Mouse (Mus musculus) lung, embryonic 16.5 days (tissue): Measurements from ENCODE around the gene Slc2a3. TPM values are rescaled to one million over a fixed set of nuclear protein-coding genes. Genes with fewer than 3 reads are reported as not detected.

ENCODE experiments used
- ATAC-seq: fragments of 200-750 bp; cut with Nextera tagmentation; 2 replicates; pipeline ENCODE4 v1.8.0; 2017; ENCODE audit warnings: low read depth, mild to moderate bottlenecking, moderate library complexity
- H3K27ac ChIP-seq: fragments of 300-500 bp; sonication (generic); 2 replicates; pipeline ENCODE4 v1.5.1; 2014; ENCODE audit warnings: mild to moderate bottlenecking, control low read depth, low read length
- H3K27me3 ChIP-seq: fragments of 300-500 bp; sonication (generic); 2 replicates; pipeline ENCODE4 v1.6.1; 2014; ENCODE audit warnings: low read depth, low read length, mixed read lengths; ENCODE audit not compliant: control insufficient read depth, insufficient read depth
- H3K36me3 ChIP-seq: fragments of 300-500 bp; sonication (generic); 2 replicates; pipeline ENCODE4 v1.6.1; 2014; ENCODE audit warnings: low read length; ENCODE audit not compliant: control insufficient read depth, insufficient read depth
- H3K4me1 ChIP-seq: fragments of 300-500 bp; sonication (generic); replicated peaks from 2 replicates; pipeline ENCODE4 v1.6.1; 2014; ENCODE audit warnings: low read length, mixed read lengths; ENCODE audit not compliant: control insufficient read depth, insufficient read depth
- H3K4me2 ChIP-seq: fragments of 300-500 bp; sonication (generic); 2 replicates; pipeline ENCODE4 v1.6.1; 2014; ENCODE audit warnings: low read depth, low read length, control low read depth
- H3K4me3 ChIP-seq: fragments of 300-500 bp; sonication (generic); 2 replicates; pipeline ENCODE4 v1.5.1; 2014; ENCODE audit warnings: mild to moderate bottlenecking, low read length, control low read depth
- H3K9ac ChIP-seq: fragments of 300-500 bp; sonication (generic); 2 replicates; pipeline ENCODE4 v1.6.1; 2014; ENCODE audit warnings: low read length, control low read depth
- H3K9me3 ChIP-seq: fragments of 300-500 bp; sonication (generic); 2 replicates; pipeline ENCODE4 v1.6.1; 2016; ENCODE audit warnings: low read length; ENCODE audit not compliant: control insufficient read depth
- WGBS: fragments of 180-500 bp; shearing (Covaris S2); extraction: QIAGEN DNeasy Blood & Tissue Kit; methylation state at CpG from one replicate; pipeline ENCODE4 v1.1.7; 2014; 5-methylcytosine and 5-hydroxymethylcytosine counted together
- polyA plus RNA-seq: library from polyadenylated mRNA; unstranded; fragments of >200 nt; fragmentation: Nextera tagmentation; extraction: Ambion mirVana; gene quantifications from 2 replicates; pipeline ENCODE4 v1.2.1, GENCODE M21; 2015

Gene Slc2a3
- polyA plus RNA-seq, 1 experiment from 2014 or later: 7.5 TPM

DNA sequence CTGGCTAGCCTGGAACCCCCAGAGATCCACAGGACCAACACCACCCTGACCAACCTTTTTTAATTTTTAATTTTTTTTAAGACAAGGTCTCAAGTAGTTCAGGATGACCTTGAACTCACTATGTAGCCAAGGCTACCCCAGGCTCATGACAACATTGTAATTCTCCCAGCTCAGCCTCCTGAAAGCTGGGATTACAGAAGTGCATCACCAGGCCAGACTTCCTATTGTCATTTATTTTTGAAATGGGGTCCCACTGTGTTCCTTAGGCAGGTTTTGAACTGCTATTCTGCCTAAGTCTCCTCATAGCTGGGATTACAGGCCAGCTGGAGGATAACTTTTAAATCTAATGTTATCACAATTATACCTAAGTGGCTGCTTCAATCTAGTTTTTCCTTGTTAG lies 39.5 kb downstream of the Slc2a3 start:
- Histone ChIP-seq H3K27ac (no peak overlapping the region), H3K4me3 (no peak overlapping the region), H3K4me2 (no peak overlapping the region), H3K27me3 (no peaks in the 10 kb centered on the region), H3K4me1 (peaks cover 10% of the 10 kb centered on the region; the same call in 1 of the 2 replicates), H3K36me3 (no peaks in the 10 kb centered on the region), H3K9me3 (no peaks in the 10 kb centered on the region), H3K9ac (no peak overlapping the region)
- no peak for ATAC-seq

DNA sequence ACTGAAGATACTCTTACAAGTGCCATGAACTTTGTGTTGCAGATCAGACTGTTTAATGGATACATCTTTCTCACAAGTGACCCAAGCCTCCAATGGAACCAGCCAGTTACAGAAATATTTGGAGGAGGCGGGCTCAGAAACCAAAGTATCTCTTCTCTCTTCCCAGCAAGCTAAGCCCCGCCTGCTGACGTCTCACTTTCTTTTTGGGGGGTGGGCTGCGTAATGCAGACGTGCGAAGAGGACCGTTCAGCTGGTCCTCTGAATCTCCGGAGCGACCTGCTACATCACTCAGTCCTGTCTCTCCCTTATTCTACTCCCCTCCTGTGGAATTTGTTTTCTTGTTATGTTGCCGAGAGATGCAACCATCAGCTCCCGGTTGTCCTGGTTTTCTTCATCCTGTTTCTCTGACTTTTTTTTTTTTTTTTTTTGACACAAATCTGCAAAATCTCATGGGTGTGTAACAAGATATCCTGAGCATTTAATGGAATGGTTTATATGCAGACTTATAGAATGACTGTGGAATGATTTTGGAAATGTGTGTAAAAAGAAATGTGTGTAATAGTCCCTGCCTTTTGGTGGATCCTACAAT lies 40.3 kb downstream of the Slc2a3 start:
- H3K4me1 ChIP-seq: peaks cover 10% of the 10 kb centered on the region; the same call in 1 of the 2 replicates
- H3K27ac ChIP-seq: no peak overlapping the region
- ATAC-seq: peak; percentile 74
- WGBS: 3% methylated on average over 11 of the region's 11 CpGs
- H3K4me2 ChIP-seq: peak overlapping the region; percentile 38
- 0 out of 2 replicates have a peak overlapping the region, but pooled peaks have one; percentile 4 for H3K9ac ChIP-seq
- peak overlapping the region; percentile 44 for H3K4me3 ChIP-seq
- H3K27me3 ChIP-seq: no peaks in the 10 kb centered on the region
- H3K9me3 ChIP-seq: no peaks in the 10 kb centered on the region
- no peaks in the 10 kb centered on the region for H3K36me3 ChIP-seq

- Histone ChIP-seq H3K9ac (no peak overlapping the region), H3K27me3 (no peaks in the 10 kb centered on the region), H3K9me3 (no peaks in the 10 kb centered on the region), H3K4me2 (no peak overlapping the region), H3K27ac (no peak overlapping the region), H3K36me3 (no peaks in the 10 kb centered on the region), H3K4me1 (no peaks in the 10 kb centered on the region), H3K4me3 (no peak overlapping the region)
- WGBS: 81% methylated on average over 5 of the region's 5 CpGs
- ATAC-seq: no peak
Measured at GRCm38 (mm10) chr6:122758732-122759131, 42.7 kb downstream of the Slc2a3 start.

- H3K4me1 ChIP-seq: no peaks in the 10 kb centered on the region
- H3K9me3 ChIP-seq: no peaks in the 10 kb centered on the region
- no peaks in the 10 kb centered on the region for H3K27me3 ChIP-seq
- H3K27ac ChIP-seq: no peak overlapping the region
- no peak overlapping the region for H3K4me2 ChIP-seq
- WGBS: 25% methylated on average over 2 of the region's 2 CpGs
- H3K4me3 ChIP-seq: no peak overlapping the region
- ATAC-seq: peak; percentile 57; the same call in 1 of the 2 replicates
- no peak overlapping the region for H3K9ac ChIP-seq
- no peaks in the 10 kb centered on the region for H3K36me3 ChIP-seq
Measured at GRCm38 (mm10) chr6:122755913-122756312, 45.5 kb downstream of the Slc2a3 start.

DNA sequence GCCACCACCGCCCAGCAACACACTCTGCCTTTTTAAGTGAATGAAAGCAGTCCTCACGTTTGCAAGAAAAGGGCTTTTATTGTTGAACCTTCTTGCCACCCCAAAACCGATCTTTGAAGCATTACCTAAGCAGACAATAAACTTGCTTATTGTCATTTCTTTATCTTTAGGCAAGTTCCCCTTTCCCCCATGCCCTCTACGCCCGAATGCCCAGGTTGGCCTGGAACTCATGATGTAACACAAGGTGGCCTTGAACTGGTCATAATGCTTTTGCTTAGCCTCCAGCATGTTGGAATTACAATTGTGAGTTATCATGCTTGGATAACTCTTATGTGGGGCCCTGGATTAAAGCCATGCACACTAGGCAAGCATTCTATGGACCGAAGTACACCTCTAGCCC lies 50.9 kb downstream of the Slc2a3 start:
- no peak for ATAC-seq
- Histone ChIP-seq H3K36me3 (no peaks in the 10 kb centered on the region), H3K27me3 (no peaks in the 10 kb centered on the region), H3K27ac (no peak overlapping the region), H3K4me3 (no peak overlapping the region), H3K4me2 (no peak overlapping the region), H3K4me1 (no peaks in the 10 kb centered on the region), H3K9me3 (no peaks in the 10 kb centered on the region), H3K9ac (no peak overlapping the region)
- 89% methylated on average over 6 of the region's 6 CpGs for WGBS

DNA sequence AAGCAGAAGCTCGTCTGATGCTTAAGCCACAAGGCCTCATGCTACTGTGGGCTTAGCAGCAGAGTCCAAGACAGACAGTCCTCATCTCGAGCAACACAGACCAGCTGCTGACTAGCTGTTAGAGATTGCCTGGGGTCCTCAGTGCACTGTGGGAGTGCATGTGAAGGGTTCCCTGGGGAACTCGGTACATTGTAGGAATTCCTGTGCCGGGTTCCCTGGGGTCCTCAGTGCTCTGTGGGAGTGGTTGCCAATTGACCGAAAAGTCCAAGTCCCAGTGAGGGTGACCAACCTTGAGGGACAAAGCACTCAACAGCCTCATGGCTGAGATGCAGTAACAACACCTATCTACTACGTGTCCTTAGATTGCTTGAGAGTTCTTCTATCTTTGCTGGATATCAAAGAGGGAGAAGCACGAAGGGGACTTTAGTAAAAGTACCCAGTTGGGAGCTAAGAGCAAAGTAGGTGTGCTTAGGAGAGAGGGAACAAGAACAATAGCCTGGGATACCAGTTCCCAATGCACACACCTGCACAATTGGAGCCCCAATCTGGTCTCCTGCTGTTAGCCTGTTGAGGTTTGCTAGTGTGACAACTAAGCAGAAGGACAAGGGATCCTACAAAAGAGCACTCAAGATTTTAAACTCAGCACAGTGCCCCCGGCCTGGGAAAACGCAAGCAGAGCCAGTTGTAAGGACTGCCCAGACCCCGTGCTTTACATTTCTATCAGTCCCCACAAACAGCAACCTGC lies 56.8 kb downstream of the Slc2a3 start:
- Histone ChIP-seq H3K4me2 (no peak overlapping the region), H3K27ac (no peak overlapping the region), H3K27me3 (peaks cover 10% of the 10 kb centered on the region), H3K4me1 (peaks cover 2% of the 10 kb centered on the region; the same call in 1 of the 2 replicates), H3K9me3 (no peaks in the 10 kb centered on the region), H3K36me3 (no peaks in the 10 kb centered on the region), H3K9ac (no peak overlapping the region), H3K4me3 (no peak overlapping the region)
- 0 out of 2 replicates have a peak, but pooled peaks have one; percentile 24 for ATAC-seq
- WGBS: 38% methylated on average over 10 of the region's 10 CpGs

DNA sequence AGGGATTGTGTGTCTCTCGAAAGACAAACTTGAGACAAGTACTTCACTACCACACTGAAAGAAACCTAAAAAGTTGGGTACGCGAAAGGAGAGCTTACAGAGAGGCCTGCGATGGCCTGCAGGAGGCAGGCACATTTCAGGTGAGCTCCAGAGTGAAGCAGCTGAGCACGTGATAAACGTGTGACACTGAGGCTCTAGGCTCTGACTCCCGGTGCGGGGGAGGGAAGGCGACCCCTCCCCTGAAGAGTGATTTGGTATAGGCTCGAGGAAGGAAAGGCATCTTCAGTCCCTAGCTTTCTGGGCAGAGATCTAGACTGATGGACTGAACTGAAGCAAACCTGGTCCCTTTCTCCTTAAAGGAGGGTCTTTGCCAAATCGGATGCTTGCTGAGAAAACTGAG lies 58.1 kb downstream of the Slc2a3 start:
- whole genome bisulfite sequencing: 26% methylated on average over 11 of the region's 11 CpGs
- no peak overlapping the region for H3K4me3 ChIP-seq
- no peaks in the 10 kb centered on the region for H3K9me3 ChIP-seq
- no peaks in the 10 kb centered on the region for H3K36me3 ChIP-seq
- ATAC-seq: no peak
- no peak overlapping the region for H3K4me2 ChIP-seq
- H3K27me3 ChIP-seq: peaks cover 10% of the 10 kb centered on the region
- H3K9ac ChIP-seq: no peak overlapping the region
- H3K27ac ChIP-seq: no peak overlapping the region
- peaks cover 2% of the 10 kb centered on the region; the same call in 1 of the 2 replicates for H3K4me1 ChIP-seq

- Histone ChIP-seq H3K9ac (peak overlapping the region; percentile 50), H3K4me1 (peaks cover 2% of the 10 kb centered on the region; the same call in 1 of the 2 replicates), H3K9me3 (no peaks in the 10 kb centered on the region), H3K27ac (no peak overlapping the region), H3K36me3 (no peaks in the 10 kb centered on the region), H3K4me2 (peak overlapping the region; percentile 73), H3K27me3 (peaks cover 10% of the 10 kb centered on the region), H3K4me3 (peak overlapping the region; percentile 55)
- WGBS: 0% methylated on average over 23 of the region's 23 CpGs
- ATAC-seq: peak; percentile 34; the same call in 1 of the 2 replicates
Measured at GRCm38 (mm10) chr6:122742228-122742899, 59.1 kb downstream of the Slc2a3 start.
